Mouse (Mus musculus) right cerebral cortex, postnatal 25 days (tissue): Measurements from ENCODE around the gene Xrcc5.
A peak's percentile ranks its signal among the peaks of the same experiment; 100 is the strongest.

ENCODE experiments used
- DNase-seq: peaks from one replicate; pipeline ENCODE4 v3.0.0; 2022

Gene Xrcc5

GRCm38 (mm10) chr1:72316409-72316808 lies 9.2 kb downstream of the Xrcc5 start:
- no peak for DNase-seq

DNA sequence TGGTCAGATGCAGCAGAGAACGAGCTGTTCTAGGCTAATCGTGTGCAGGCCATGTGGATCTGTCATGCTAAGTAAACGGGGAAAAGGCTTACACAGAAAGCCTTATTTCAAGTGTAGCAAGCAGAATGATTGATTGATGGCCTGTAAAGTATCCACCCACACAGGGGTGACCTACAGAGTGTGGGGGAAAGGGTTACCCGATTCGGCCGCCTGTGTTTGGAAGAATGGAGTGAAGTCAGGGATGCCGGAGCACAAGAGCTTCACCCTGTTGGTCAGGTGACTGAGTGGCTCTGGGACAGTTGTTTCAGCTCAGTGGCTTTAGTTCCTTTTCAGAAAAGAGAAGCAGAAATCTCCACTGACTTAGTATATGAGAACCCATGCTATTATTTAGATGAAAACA lies 9.7 kb downstream of the Xrcc5 start:
- no peak for DNase-seq

- DNase-seq: no peak
These were observed 13.5 kb downstream of the Xrcc5 start for GRCm38 (mm10) chr1:72320759-72321158.

DNA sequence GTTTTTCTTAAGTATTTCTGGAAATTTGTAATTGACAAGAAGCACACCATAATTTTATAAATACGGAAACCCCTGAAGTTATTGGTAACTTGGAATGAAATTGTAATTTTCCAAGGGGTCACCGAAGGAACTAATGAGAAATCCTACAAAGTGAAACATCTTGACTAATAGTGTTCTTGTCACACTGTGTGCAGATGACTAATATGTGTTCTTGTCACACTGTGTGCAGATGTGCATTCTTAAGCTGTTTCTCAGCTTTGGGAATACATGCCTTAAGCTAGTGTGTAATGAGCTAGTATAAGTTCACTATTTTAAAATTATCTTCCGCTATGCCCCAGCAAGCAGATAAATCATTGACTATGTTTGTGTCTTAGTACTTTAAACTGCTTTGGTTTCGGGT lies 16.0 kb downstream of the Xrcc5 start:
- no peak for DNase-seq

- DNase-seq: no peak
These were observed 19.1 kb downstream of the Xrcc5 start for GRCm38 (mm10) chr1:72326162-72326821.

GRCm38 (mm10) chr1:72334807-72335206 lies 27.6 kb downstream of the Xrcc5 start:
- DNase-seq: no peak

DNA sequence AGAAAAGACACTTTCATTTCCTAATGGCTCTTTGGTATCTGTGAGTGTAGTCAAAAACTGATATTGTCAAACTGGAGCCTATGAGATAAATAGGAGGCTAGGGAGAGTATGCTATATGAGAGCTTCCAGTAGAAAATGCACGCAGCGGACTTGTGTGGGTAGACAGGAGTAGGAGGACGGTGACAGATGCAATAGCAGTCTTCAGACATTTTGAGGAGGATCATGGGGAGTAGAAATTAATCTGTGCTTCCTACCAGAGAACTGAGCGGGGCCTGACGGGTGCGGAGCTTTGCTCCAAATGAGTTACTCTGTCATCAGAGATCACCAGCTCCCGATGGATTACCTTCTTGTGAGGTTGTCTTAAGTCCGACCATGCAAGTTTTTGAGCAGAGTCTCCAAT lies 29.6 kb downstream of the Xrcc5 start:
- peak; percentile 10 for DNase-seq

- DNase-seq: no peak
These were observed 31.1 kb downstream of the Xrcc5 start for GRCm38 (mm10) chr1:72338341-72338740.

GRCm38 (mm10) chr1:72347873-72348272 lies 40.7 kb downstream of the Xrcc5 start:
- no peak for DNase-seq

- DNase-seq: no peak
These were observed 47.6 kb downstream of the Xrcc5 start for GRCm38 (mm10) chr1:72354856-72355255.

DNA sequence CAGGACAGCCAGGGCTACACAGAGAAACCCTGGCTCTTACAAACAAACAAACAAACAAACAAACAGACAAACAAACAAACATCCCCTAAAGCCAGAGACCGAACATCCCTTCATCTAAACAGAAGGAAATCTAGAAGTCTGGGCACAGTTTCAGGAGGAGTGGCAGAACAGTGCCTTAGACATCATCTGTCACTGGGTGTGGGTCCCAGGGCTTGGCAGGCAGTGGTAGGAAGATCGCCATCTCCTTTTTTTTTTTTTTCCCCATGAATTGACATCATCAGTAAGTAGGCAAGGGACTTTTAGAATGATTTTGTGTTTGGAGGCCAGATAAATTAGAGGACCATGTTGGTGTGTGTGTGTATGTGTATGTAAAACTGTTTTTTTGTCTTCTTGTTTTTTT lies 51.0 kb downstream of the Xrcc5 start:
- DNase-seq: no peak

DNA sequence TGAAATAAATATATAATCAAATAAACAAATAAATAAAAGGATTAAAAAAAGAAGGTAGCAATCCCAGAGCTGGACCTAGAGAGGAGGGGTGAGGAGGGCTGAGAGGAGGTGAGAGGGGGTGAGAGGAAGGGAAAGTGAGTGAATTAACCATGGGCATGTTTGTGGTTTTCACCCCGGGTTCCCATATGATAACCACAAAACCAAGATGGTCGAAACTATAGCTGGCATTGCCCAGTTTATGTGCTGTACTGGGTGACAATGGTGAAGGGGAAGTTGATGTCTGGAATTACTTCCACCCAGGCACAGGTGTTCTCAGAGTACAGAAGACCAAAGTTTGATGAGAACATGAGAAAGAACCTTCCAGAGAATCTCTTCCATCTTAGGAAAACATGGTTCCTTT lies 52.2 kb downstream of the Xrcc5 start:
- DNase-seq: no peak

- no peak for DNase-seq
These were observed 53.6 kb downstream of the Xrcc5 start for GRCm38 (mm10) chr1:72360809-72361208.

- DNase-seq: no peak
These were observed 57.4 kb downstream of the Xrcc5 start for GRCm38 (mm10) chr1:72364661-72365060.

DNA sequence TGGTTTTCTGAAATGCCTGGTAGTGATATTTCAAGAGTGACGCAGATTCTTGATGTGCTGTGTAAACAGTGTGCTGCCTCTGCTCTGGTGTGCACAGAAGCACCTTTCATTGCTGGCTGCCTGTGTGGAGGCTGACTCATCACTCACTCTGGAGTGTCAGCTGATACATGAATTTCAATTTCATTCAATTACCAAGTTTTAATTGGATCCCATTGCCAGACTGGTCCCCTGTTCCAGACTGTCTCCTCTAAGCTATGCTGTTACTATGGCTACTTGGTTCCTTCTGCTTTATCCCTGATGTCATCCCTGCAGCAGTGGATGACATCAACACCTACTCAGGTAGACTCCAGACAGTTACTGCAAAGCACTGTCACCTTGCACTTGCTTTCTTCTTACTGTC lies 65.3 kb downstream of the Xrcc5 start:
- peak; percentile 19 for DNase-seq

- DNase-seq: no peak
These were observed 65.7 kb downstream of the Xrcc5 start for GRCm38 (mm10) chr1:72372913-72373312.

DNA sequence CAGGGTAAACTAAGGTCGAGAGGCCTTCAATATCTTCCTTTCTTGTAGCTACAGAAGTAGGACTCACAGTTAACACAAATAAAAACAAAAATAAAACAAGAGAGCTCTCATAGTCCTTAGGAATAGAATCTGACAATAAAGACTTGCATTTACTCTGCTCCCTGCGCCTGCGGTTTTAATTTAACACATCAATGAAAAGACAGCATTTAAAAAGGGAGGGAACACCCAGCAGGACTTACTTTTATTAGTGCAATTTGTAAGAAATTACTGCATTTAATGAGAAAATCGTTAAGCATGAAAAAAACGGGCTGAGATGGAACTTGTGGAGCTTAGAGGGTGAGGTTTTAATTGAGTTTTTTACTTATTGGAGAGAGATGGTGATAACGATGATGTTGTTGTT lies 66.4 kb downstream of the Xrcc5 start:
- no peak for DNase-seq

GRCm38 (mm10) chr1:72374049-72374448 lies 66.8 kb downstream of the Xrcc5 start:
- DNase-seq: no peak

GRCm38 (mm10) chr1:72378151-72378550 lies 70.9 kb downstream of the Xrcc5 start:
- DNase-seq: no peak

- no peak for DNase-seq
These were observed 72.6 kb downstream of the Xrcc5 start for GRCm38 (mm10) chr1:72379752-72380353.

DNA sequence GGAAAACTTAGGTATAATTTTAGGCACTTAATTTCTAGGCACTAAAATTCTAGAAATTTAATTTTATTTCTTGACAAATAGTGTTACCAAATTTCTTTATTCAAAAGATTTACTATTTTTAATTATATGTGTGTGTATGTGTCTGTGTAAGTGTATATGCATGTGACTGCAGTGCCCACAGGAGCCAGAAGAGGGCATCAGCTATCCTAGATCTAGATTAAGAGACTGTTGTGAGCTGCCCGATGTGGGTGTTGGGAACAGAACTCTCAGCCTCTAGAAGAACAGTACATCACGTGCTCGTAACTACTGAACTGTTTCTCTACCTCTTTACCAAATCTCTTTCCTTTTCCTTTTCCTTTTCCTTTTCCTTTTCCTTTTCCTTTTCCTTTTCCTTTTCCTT lies 73.3 kb downstream of the Xrcc5 start:
- DNase-seq: no peak

DNA sequence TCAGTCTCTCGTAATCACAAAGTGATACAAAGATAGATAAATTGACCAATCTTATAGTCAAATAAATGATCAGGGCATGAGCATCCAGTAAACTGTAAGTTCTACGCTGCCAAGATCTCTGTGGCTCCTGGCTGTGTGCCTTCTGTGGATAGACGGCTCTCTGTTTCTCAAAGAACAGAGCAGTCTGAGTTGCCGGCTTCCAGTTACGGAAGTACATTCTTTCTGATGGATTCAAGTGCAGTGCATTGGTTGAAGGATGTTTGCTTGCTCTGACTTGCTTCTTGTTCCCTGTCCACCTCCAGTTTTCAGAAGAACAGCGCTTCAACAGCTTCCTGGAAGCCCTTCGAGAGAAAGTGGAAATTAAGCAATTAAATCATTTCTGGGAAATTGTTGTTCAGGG lies 75.8 kb downstream of the Xrcc5 start:
- no peak for DNase-seq

- no peak for DNase-seq
These were observed 76.4 kb downstream of the Xrcc5 start for GRCm38 (mm10) chr1:72383651-72384050.

GRCm38 (mm10) chr1:72390420-72390819 lies 83.2 kb downstream of the Xrcc5 start:
- DNase-seq: no peak
